Mouse (Mus musculus) inflammation-experienced regulatory T-cells, adult 6 months (primary cell): Measurements from ENCODE around the gene Cltc. TPM values are rescaled to one million over a fixed set of nuclear protein-coding genes. Genes with fewer than 3 reads are reported as not detected.

Experiments
- ATAC-seq: one replicate; pipeline ENCODE4 v1.8.0; 2017
- polyA plus RNA-seq, 3 experiments: library from polyadenylated mRNA; unstranded; fragments of 100-300 nt; shearing (Covaris generic); gene quantifications; one replicate each; pipeline ENCODE4 v1.2.1; 2017

Gene Cltc
- polyA plus RNA-seq, 3 experiments from 2014 or later: 73.6 to 108 (median 79.1) TPM

DNA sequence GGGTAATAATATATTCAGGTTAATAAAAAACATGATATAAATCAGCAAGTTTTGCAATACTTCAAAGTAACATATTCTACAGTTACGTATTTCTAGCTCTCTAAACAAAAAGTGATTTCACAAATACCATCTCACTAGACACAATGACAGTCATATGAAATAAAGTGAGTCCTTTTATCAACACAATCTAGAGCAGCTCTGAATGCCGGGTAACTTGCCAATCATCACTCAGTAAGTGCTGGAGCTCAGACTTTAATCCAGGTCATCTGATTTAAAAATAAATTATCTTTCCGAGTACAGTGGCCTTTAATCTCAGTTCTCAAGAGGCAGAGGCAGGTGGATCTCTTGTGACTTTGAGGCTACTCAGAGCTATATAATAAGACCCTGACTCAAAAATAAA lies 75.9 kb downstream of the Cltc start:
- ATAC-seq: no peak

DNA sequence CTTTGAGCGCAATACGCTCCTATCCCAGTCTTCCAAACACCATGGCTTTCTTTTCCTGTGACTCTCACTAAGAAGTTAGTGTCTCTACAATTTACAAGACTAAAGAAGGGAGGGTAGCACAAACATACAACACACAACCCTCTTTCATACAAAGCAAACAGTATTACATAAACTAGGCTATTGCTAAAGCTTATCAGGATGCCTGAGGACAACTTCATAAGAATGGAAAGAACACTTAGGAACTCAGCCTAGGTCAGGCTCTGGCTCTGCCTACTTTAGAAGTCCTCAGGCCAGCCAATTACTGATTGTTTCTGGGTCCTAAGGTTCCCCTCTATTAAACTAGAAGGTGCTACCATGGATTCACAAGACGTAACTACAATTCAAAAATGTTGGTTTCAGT lies 76.6 kb downstream of the Cltc start:
- no peak for ATAC-seq

DNA sequence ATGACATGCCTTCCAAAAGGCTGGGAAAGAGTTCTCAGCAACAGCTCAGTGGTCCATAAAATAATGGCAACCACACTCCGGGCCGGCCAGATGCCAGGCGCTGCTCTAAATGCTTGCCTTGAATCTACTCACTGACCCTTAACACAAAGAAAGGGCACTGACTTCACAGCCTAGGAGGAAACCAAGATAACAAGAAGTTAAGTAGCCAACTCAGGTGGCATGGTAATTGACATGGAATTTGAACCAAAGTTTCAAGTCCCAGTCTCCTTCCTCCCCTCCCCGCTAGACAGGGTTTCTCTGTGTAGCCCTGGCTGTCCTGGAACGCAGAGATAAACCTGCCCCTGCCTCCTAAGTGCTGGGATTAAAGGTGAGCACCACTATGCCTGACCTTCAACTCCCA lies 78.4 kb downstream of the Cltc start:
- no peak for ATAC-seq

DNA sequence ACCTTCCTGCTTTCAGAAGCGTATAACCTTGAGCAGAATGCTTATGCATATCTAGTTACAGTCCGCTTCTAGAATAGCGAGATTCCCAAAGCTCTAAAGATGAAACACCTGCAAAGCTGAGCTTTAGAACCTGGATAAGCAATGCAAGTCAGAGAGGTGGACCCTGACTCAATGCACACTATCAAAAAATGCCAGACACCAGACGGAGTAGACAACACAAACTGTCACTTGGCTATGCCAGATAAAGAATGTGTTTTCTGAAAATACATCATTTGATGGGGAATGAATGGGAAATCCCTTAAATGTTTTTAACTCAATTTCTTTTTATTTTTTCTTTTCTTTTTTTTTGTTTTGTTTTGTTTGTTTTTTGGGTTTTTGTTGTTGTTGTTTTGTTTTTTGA lies 81.8 kb downstream of the Cltc start:
- no peak for ATAC-seq

DNA sequence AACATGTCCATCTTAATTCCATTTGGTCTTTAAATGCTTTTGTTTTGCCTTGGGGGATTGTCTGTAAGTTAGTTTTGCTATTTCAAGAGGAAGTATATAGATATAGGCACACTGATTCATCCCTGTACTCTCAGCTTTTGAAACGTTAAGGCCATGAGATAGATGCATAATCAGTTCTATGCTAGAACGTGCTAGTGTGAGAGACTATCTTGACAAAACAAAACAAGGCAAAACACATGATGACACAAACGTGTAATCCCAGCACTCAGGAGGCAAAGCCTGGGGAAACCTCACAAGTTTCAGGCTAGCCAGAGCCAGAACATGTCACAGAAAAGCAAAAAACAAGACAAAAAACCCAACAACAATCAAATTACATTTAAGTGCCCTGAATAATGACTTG lies 84.6 kb downstream of the Cltc start:
- no peak for ATAC-seq

DNA sequence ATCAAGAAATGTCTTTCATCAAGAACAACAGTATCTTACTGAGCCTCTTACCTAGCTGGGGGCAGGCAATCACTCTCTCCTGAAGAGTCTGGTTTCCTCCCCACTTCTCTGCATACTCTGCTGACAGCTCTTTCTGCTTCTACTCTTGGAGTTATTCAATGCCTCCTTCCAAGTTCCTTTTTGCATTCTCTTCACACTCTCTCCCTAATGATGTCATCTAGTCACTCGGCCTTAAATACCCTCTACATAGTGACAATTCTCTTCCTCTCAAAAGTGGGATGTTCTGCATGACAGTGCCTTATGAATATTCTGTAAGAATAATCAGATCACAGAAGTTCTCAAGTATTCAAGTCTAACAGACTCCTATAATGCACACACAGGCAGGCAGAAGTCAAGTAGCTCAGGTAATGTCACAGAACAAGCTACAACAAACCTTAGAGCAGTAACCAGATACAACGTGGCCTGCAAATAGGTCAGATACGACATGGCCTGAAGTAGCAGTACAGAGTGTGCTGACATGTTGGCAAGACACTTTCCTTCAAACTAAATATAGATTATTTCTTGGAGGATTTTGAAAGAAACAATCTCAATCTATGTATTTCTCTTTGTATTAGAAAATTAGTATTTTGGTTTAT lies 86.2 kb downstream of the Cltc start:
- no peak for ATAC-seq

DNA sequence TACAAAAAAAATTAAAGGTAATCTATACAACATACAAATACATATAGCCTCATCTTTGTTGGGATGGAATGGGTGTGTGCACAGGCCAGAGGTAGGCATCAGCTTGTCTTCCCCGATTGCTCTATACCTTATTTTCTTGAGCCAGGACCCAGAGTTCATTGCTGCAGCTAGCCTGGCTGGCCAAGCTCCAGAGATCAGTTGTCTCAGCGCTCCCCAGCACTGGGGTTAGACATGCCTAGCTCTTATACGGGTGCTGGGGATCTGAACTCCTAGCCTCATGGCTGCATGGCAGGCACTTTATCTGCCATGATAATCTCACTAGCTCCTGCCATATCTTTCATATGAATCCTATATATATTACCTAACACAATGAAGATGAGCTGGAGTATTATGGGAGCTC lies 89.2 kb downstream of the Cltc start:
- no peak for ATAC-seq

DNA sequence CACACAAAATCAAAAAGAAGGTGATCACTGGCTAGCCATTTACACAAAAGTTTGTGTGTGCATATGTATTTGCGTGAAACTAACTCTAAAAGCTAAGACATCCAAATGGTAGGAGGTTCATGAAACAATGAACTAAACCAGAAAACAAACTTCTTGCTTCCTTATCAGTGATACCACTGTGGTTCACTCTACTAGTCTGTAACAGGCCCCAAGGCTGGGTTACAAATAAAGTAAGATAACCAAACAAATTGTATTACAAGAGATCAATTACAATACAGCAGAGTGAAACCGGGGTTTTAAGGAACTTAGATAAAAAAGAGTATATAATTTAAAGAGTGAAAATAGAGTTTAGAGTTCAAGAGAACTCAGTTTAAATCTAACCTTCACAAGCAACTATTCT lies 89.8 kb downstream of the Cltc start:
- ATAC-seq: no peak

DNA sequence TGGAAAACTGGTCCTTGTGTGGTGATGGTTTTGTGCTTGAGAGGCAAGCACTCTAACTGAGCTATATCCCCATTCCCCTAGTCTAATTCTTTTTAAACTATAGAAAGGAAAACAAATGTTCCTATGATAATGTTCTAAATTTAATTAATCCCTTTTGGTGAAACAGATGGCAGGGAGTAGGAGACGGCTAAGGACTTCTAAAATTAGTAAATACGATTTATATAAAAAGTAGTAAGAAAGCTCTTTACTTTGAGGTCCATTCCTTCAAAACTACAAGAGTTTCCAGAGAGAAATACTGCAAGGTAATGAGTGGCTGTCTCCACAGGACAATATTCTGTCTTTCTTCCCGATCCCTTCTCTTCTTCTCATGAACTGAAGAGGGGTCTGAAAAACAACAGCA lies 93.0 kb downstream of the Cltc start:
- ATAC-seq: no peak

DNA sequence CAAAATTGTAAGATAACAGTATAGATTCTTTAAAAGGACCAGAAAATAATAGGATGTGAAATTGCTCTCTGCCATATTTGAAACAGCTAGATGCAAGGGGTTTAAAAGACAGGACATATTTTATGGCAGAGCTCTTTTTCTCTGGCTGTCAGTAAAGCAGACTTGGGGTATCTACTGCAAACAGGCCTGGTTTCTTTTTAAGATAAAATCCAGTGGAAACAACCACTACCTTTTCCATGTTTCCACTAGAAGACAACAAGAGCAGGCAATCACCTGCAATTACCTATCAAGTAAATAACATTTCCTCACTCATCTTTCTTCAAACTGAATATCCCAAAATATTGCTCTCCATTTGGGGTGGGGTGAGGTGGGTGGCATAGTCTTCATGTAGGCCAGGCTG lies 93.4 kb downstream of the Cltc start:
- no peak for ATAC-seq

DNA sequence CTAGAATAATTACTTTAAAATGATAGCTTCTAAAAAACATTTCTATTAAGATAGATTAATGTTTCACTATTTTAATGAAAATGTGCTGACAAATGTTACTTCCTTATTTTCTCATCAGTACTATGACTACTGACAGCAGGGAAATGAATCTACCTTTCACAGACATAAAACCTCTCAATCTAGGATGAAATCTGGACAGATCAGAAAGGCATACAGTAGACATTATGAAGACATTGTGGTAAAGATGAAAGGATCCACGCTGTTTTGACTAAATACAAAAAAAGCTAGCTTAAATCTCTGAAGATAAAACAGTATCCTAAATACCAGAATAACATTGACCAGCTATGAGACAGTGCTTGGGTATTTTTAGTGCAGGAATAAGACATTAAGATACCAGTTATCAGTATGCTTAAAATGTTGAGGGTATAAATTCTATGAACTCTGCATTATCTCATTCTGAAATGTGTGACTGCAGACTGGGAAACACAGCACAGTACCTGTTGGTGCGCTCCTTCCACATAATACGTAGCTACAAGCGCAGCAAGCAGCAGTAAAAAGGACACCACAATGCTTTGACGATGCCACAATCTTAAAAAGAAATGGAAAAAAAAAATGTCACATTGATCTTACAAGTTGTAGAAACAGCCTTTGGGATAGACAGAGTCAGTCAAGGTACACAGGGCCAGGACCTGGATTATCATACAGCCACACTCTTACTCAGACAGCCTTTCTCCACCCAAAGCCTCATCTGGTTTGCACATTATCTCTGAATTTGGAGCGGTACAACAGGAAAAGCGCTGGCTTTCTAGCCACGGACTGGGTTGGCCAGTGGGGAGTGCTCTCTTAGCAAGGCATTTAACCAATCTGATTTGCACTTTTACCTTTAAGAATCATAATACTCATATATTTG lies 94.1 kb downstream of the Cltc start:
- no peak for ATAC-seq

DNA sequence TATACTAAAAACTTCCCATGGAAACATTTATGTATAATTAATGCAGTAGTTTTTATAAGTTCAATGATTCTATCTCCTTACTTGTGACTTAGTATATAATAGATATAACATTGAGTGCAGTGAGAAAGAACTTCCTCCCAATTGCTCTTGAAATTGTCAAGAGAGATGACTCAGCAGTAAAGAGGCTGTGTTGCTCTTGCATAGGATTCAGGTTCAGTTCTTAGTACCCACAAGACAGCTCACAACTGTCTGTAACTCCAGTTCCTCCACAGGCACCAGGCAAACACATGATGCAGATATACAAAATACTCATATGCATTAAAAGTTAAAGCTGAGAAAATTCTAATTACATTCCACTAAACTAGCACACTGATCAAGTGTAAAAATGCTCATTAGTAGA lies 99.5 kb downstream of the Cltc start:
- ATAC-seq: no peak

DNA sequence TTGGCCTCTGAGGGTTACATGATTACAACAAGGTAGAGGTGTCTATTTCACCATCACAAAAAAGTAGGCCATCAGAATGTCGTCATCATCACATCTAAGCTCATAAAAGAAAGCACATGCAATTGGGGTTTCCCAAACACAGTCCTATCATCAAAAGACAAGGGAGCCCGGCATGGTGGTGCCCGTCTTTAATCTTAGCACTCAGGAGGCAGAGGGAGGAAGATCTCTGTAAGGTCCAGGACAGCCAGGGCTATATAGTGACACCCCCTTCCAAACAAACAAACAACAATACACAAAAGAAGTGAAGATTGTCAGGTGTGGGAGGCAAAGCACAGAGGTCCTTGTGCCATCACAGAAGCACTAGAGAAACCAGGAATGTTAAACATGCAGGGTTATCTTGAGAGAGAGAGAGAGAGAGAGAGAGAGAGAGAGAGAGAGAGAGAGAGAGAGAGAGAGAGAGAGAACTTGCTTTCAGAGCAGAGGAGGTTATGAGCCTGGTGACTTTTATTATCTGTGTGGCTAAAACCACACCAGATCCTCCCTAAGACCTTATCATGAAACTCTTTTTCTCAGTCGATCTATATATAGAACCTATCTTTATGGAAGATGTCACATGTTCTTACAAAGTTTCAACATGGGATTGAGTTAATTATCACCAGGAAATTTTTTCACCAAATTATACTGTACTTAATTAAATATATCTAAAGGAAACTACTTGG lies 100.4 kb downstream of the Cltc start:
- no peak for ATAC-seq

DNA sequence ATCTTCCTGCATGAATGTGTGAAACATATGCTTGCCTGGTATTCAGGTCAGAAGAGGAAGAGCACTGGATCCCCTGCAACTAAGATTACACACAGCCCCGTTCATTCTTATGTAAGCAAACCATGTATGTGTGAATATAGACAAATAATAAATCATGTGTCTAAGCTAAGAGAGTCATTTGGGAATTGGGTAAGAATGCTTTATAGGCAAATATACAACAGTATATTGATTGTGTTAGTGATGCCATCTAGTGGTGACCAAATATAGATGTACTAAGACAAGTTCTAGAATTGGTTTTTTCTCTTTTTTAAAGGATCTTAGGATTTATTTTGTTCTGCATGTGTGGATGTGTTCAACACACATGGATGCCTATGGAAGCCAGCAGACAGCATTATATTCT lies 101.7 kb downstream of the Cltc start:
- peak; percentile 36 for ATAC-seq

DNA sequence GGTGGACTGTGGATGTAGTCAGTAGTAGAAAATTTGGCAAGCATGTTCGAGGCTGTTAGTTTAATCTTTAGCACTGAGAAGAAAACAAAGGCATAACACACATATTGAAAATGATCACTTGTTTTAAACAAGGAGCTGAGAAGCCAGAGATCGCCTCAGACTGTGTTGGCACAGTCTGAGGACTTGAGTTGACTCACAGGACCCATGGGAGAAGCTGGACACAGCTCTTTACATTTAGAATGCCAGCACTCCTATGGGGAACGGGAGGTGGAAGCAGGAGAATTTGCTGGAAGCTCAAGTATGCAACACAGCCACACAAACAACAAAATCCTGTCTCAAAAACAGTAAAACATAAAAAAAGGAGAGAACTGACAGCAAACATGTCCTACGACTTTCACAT lies 103.3 kb downstream of the Cltc start:
- ATAC-seq: no peak

DNA sequence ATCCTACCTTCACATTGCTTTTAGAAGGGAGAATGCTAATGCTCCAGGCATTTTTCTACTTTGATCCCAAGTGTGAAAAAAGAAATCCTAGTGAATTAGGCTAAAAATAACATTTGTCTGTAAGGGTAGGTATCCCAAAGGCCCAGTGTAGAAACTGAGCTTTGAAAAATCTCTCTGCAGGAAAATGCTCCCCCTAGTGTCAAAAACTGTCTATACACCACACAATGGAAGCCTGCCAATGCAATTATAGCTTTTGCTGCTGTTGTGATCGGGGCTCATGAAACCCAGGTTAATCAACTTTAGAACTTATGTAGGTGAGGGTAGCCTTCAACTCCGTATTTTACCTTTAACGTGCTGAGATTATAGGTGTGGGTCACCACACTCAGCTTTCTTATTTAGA lies 103.9 kb downstream of the Cltc start:
- ATAC-seq: peak; percentile 53

DNA sequence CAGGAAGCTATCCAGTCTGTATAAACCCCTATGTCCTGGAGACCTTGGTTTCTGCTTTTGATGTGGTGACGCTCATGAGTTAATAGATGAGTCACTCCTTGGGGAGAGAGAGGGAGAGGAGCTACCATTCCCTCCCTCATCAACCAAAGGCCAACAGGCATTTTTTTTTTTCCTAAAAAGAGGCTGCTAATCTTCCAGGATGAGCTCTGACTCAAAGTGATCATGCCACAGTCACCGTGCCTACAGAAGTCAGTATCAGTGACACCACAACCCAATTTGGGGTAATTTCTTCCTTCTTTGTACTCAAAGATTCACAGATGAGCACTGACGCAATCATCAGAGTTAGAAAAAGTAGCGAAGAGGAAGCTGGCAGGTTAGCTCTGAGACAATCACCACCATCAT lies 104.8 kb downstream of the Cltc start:
- ATAC-seq: peak; percentile 81

DNA sequence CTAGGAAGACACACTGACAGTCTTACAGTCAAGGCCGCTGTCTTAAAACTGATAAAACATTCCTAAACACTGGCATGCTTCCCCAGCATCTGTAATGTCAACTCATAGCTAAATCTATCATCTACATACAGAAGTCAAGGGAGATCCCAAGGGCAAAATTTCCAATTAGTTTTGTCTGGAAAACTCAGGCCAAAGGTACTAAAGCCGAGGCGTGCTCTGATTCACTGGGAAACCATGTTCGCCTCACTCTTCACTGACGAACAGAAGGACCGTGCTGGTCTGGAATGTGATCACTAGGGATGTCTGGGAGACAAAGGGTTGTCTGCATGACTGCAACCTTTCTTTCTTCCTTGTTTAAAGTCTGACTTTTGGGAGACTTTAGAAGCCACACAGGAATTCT lies 106.7 kb downstream of the Cltc start:
- no peak for ATAC-seq

DNA sequence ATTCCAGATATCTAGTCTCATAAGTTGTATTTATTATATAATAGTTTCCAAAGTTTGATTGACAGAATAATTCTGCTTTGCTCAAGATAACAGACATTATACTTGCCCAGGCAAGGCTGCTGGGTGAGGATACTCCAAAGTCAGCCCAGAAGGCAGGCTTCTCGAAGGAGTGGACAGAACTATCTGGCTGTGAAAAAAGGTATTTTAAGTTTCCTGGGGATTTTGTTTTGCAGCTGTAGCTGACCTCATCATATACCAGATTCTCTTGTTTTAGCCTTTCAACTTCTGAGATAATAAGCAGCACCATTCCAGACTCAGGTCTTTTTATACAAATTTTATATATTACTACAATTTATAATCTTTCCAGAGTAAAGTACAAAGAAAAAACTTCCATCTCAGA lies 107.8 kb downstream of the Cltc start:
- no peak for ATAC-seq

DNA sequence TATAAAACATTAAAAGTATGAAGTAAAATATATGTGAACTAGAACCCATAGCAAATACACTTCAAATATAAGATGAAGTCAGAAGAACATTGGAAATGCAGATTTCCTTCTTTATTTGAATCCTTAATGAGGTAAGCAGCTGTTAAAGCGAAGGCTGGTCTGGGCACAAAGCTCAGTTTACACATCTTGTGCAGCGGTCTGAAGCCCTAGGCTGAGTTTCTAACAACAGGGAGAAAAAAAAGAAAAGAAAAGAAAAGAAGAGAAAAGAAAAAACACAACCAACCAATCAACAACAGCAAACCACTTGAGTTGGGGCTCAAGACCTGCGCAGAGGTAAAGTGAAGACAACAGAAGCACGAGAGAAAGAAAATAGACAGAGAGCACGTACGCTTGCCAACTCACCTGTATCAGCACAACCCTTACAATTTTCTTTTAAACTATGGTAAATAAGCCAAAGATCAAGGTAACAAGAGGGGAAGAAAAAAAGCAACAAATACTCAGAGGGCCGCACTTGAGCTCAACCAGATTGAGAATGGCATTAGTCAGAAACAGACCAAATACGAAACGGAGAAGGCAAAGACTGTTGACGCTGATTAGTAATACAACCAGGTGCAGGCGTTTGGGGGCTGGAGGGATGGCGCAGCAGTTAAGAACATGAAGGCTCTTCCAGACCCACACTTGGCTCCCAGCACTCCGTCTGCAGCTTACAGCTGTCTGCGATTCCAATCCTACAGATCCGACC lies 109.5 kb downstream of the Cltc start:
- ATAC-seq: no peak

DNA sequence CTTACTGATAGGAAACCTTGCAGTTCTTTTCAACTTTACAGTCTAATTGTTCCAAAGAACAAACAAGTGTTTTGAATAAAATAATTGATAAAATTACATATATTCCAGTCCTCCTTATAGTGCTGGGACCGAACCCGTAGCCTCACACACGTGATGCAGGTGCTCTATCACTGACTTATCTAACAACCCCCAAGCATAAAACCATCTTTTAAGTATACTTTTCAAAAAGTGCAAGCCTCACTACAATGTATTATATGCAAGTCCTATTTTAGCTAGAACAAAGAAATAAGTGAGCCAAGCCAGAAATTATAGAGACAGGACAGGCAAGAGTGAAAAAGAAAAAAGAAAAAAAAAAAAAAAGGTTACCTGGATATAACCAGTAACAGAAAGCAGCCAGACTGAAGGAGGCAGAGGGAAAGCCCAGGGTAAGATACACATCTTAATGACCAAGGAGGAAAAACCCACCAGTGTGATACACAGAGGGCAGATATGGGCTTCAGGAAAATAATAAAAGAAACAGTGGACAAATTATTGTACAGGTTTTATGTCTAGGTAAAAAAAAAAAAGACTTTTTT lies 110.4 kb downstream of the Cltc start:
- ATAC-seq: no peak

DNA sequence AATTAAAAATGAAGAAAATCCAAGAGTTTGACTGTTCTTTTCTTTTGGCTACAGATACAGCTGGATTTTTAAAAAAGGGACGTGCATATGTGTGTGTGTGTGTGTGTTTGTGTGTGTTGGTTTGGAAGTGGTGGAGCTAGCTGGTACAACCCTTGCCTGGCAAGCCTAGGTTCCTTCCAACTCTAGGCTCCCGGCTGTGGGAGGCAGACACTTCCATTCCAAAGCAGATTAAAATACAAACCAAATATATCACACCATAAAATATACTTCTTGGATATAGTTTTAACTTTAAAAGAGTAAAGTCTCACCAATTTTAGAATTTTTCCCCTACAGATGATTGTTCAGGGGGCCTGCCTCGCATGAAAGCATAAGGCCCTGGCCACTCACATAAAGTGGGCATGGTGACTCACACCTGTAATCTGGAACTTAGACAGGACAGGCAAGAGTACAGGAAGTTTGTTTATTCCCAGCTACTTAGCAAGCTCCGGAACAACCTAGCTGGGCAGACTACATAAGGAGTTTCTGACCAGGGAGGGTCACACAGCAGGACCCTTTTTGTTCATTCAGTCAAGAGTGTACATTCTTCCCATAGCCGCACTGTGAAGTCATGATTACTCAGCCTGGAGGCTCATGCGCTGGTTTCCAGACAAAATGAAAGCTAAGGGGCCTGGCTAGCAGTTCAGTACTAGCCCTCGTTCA lies 111.1 kb downstream of the Cltc start:
- no peak for ATAC-seq
